Mouse (Mus musculus) ES-Bruce4 (cell line): Measurements from ENCODE around the gene Ints7. TPM values are rescaled to one million over a fixed set of nuclear protein-coding genes. Genes with fewer than 3 reads are reported as not detected.

Source experiments
- H3K27ac ChIP-seq: 2 replicates; pipeline ENCODE4 v1.5.1; 2012; ENCODE audit warnings: low read length, inconsistent platforms; ENCODE audit not compliant: insufficient read depth
- H3K27me3 ChIP-seq: 2 replicates; pipeline ENCODE4 v1.6.1; 2012; ENCODE audit warnings: mild to moderate bottlenecking, low read length, inconsistent platforms; ENCODE audit not compliant: control insufficient read depth, poor library complexity, insufficient read depth, severe bottlenecking
- H3K36me3 ChIP-seq: 2 replicates; pipeline ENCODE4 v1.6.1; 2012; ENCODE audit warnings: inconsistent platforms, mild to moderate bottlenecking, low read length, moderate library complexity; ENCODE audit not compliant: control insufficient read depth, poor library complexity, insufficient read depth, severe bottlenecking
- H3K4me1 ChIP-seq: one replicate; pipeline ENCODE4 v1.8.1; 2011; ENCODE audit warnings: low read length; ENCODE audit not compliant: control insufficient read depth, insufficient read depth
- H3K4me3 ChIP-seq: 2 replicates; pipeline ENCODE4 v1.5.1; 2011; ENCODE audit warnings: low read depth, mild to moderate bottlenecking, low read length
- H3K9ac ChIP-seq: 2 replicates; pipeline ENCODE4 v1.6.1; 2012; ENCODE audit warnings: low read depth, mild to moderate bottlenecking, inconsistent platforms; ENCODE audit not compliant: poor library complexity, severe bottlenecking
- H3K9me3 ChIP-seq: replicated peaks from 2 replicates; pipeline ENCODE4 v1.6.1; 2012; ENCODE audit warnings: mild to moderate bottlenecking, low read length, inconsistent platforms; ENCODE audit not compliant: control insufficient read depth, poor library complexity, insufficient read depth, severe bottlenecking
- CTCF ChIP-seq: IDR thresholded peaks from one replicate; pipeline ENCODE4 v1.8.1; 2011; ENCODE audit warnings: low read depth, low read length
- EP300 ChIP-seq: IDR thresholded peaks from 2 replicates; pipeline ENCODE4 v1.6.1; 2011; ENCODE audit warnings: low read depth, low read length; ENCODE audit not compliant: insufficient read depth
- POLR2A ChIP-seq: IDR thresholded peaks from one replicate; pipeline ENCODE4 v1.8.1; 2011; ENCODE audit warnings: low read length; ENCODE audit not compliant: insufficient read depth
- polyA plus RNA-seq: library from polyadenylated mRNA; stranded (reverse); fragments of >200 nt; gene quantifications from 2 replicates; pipeline ENCODE4 v1.2.4, GENCODE M21; 2011; ENCODE audit warnings: low read depth; ENCODE audit not compliant: missing spikeins, insufficient read depth, insufficient read length

Ints7 gene
- polyA plus RNA-seq, 1 experiment, result 58.1 TPM

DNA sequence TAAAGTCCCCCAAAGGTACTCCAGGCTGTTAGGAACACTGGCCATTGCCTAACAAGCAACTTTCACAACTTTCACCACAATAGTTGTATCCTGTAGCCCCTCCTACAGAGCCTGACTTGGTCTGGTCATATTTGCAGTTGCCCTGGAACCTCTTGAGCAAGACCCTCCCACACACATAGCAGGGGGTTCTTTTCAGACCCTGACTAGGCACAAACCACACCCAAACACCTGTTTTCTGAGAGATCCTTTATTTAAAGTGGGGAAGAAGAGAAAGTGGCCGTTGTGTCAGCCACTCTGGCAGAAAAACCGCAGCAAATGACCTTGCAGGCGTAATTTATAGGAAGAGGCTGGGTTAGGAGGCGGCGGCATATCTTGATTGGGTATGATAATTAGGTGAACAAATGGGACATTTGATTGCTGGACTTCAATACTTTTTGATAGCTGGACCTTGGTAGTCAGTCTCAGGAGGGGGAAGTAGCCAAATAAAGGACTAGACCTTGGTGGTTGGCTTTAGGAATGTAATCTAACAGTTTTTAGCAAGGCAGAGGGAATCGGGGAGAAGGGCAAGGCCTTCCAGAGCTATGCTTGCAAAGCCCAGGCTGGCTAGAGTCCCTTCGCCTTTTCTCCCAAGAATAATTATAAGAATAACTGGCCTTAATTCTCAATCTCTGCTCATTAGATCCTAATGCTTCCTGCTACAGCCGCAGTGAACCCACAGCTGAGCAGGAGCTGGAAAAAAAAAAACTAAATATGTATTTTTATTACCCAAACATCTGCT lies 85.8 kb downstream of the Ints7 start:
- no peak overlapping the region for H3K9ac ChIP-seq
- H3K27ac ChIP-seq, result peak overlapping the region; percentile 52; the same call in 1 of the 2 replicates
- no peak for TF ChIP-seq POLR2A
- TF ChIP-seq EP300, result no peak
- no peak for TF ChIP-seq CTCF
- H3K27me3 ChIP-seq, result no peaks in the 10 kb centered on the region
- H3K4me3 ChIP-seq, result no peak overlapping the region
- no peaks in the 10 kb centered on the region for H3K36me3 ChIP-seq
- H3K9me3 ChIP-seq, result no peaks in the 10 kb centered on the region
- peaks cover 9% of the 10 kb centered on the region for H3K4me1 ChIP-seq

DNA sequence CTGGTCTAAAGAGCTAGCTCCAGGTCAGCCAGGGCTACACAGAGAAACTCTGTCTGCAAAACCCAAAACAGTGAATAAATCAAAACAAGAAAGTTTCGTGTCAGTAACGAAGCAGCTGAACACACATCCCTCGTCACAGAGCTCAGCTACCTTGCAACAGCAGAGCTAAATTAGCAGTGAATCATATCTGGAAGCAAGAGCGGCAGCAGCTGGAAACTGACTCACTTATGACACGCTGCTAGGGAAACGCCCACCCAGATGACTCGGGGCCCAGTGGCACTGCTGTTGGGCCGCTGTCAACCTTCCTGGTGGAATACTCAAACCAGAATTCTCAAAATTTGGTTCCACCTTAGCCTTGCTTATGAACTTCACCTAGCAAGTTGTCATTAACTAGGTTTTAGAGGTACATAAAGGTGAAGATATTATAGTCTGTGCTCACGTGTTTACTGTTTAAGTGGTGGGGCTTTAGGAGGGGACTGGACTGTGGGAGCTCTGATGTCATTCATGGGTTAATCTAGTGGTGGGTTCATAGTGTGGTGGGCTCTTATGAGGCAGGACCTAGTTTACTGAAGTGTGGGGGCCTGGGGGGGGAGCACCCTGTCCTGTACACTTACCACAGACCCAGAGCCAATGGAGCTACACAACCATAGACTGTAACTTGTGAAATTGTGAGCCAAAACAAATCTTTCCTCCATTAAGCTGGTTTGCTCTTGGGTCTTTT lies 86.9 kb downstream of the Ints7 start:
- Histone ChIP-seq H3K27me3 (no peaks in the 10 kb centered on the region), H3K36me3 (no peaks in the 10 kb centered on the region), H3K9ac (no peak overlapping the region), H3K27ac (no peak overlapping the region), H3K9me3 (no peaks in the 10 kb centered on the region), H3K4me3 (no peak overlapping the region), H3K4me1 (peaks cover 8% of the 10 kb centered on the region)
- TF ChIP-seq CTCF (no peak), EP300 (no peak), POLR2A (no peak)

DNA sequence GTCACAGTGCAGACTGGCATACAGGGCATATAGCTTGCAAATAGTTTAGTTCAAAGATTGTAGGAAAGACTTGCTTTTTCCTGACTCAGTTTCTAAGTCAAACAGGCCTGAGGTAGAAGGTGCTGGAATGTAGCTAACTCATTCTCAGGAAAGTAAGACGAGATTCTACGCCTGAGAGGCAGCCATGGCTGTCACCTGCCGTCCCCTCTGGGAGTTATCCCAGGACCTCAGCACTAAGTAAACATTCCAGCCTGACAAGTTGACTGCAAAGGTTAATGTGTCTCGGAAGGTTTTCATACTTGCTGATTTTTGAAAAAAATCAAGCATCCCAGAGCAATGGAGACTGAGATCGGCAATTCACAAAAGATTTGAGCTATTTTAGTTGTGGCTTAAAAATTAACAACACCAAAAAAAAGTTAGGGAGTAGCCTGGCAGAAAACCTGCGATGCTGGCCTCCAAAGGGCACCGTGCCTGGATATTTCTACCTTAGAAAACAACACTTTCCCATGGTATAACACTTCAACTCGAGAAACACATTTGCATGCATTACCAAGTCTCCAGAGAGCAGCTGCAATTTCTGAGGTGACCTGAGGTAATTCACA lies 87.6 kb downstream of the Ints7 start:
- Histone ChIP-seq H3K27ac (no peak overlapping the region), H3K4me1 (peaks cover 6% of the 10 kb centered on the region), H3K36me3 (no peaks in the 10 kb centered on the region), H3K9me3 (no peaks in the 10 kb centered on the region), H3K9ac (no peak overlapping the region), H3K4me3 (no peak overlapping the region), H3K27me3 (no peaks in the 10 kb centered on the region)
- TF ChIP-seq POLR2A (no peak), CTCF (no peak), EP300 (no peak)

DNA sequence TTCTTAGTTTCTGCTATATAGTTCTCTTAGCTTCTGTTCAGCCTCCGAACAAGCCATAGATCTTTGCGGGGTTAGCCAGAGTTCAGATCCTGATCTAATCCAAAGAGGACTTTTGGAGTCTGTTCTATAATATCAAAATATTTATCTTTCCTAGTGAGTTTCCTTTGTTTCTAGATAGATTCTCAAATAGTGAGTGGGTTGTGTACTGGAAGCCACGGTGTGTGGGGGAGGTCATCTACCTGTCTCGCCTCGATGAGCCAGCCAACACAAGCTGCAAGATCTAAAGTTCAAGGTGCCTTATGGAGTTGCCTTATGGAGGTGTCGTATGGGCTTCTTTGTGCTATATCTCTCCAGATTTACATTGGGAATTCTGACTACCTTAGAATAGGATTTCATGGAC lies 88.2 kb downstream of the Ints7 start:
- no peak for TF ChIP-seq POLR2A
- TF ChIP-seq CTCF, result no peak
- TF ChIP-seq EP300, result no peak
- H3K27ac ChIP-seq, result no peak overlapping the region

DNA sequence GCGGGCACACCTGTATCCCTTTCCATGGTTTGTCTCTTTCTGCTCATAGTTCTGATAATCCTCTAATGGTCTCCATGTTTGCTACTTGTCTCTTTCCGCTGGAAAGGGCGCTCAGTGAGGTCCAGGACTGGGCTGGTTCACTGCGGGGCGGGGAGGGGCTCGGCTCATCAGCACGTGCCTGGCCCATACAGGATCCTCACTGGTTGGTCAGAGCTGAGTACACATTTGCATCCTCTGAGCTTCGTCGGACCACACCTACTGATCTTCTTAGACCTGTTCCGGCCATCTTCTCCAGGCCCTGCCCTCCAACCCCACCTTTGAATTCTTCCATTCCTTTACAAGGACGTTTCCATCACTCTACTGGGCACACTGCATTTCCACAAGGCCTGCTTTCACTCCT lies 90.9 kb downstream of the Ints7 start:
- H3K9me3 ChIP-seq, result no peaks in the 10 kb centered on the region
- TF ChIP-seq EP300 (0 out of 2 replicates have a peak, but pooled peaks have one; percentile 30), CTCF (no peak), POLR2A (no peak)
- H3K36me3 ChIP-seq, result no peaks in the 10 kb centered on the region

More for the DNA sequence above, 88.2 kb downstream of the Ints7 start:
- Histone ChIP-seq H3K4me1 (peaks cover 5% of the 10 kb centered on the region), H3K9ac (no peak overlapping the region), H3K9me3 (no peaks in the 10 kb centered on the region), H3K27me3 (no peaks in the 10 kb centered on the region), H3K4me3 (no peak overlapping the region), H3K36me3 (no peaks in the 10 kb centered on the region)

DNA sequence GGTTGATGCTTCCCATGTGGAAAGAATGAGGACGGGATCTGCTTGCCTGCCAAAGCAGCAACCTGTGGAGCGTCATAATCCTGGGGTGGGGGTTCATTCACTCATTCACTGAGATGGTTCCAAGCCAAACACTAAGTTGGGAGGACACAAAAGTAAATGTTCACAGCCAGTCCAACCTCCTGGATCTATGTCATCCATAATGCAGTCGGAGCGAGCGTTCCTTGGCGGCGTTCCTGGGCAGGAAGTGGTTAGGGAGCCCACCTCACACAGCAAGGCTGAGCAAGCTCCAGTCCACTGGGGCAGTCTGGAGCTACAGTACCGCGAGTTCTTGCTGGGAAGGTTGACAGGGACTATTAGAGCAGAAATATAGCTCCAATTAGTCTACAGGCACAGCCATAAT lies 92.6 kb downstream of the Ints7 start:
- no peak overlapping the region for H3K27ac ChIP-seq
- H3K27me3 ChIP-seq, result no peaks in the 10 kb centered on the region
- TF ChIP-seq CTCF (no peak), EP300 (no peak)
- H3K4me1 ChIP-seq, result no peaks in the 10 kb centered on the region
- no peak overlapping the region for H3K4me3 ChIP-seq
- H3K36me3 ChIP-seq, result no peaks in the 10 kb centered on the region
- no peak overlapping the region for H3K9ac ChIP-seq
- no peaks in the 10 kb centered on the region for H3K9me3 ChIP-seq

More for the DNA sequence above, 90.9 kb downstream of the Ints7 start:
- Histone ChIP-seq H3K4me3 (no peak overlapping the region), H3K9ac (no peak overlapping the region), H3K4me1 (peaks cover 2% of the 10 kb centered on the region), H3K27ac (no peak overlapping the region), H3K27me3 (no peaks in the 10 kb centered on the region)

Other genes starting within 250 kb of the Ints7 start
- 7.9 and 10.1 TPM in 2 replicates for gene Tmem206, start 249.7 kb upstream of the Ints7 start, polyA plus RNA-seq
- 116 and 127 TPM in 2 replicates for gene Ppp2r5a, start 172.4 kb upstream of the Ints7 start, polyA plus RNA-seq
- gene Dtl, start 92 bp upstream of the Ints7 start, polyA plus RNA-seq, result 75.6 and 81.1 TPM in 2 replicates
- gene Lpgat1, start 142.2 kb downstream of the Ints7 start, polyA plus RNA-seq, result 35.7 and 39.0 TPM in 2 replicates
- 79.5 and 80.3 TPM in 2 replicates for gene Nek2, start 245.8 kb downstream of the Ints7 start, polyA plus RNA-seq